Mouse (Mus musculus) heart, postnatal 36 days (tissue): ENCODE measurements around the gene Clip2. TPM values are rescaled to one million over a fixed set of nuclear protein-coding genes. Genes with fewer than 3 reads are reported as not detected.
A peak's percentile ranks its signal among the peaks of the same experiment; 100 is the strongest.

ENCODE experiments used
- DNase-seq, 2 experiments: peaks; one replicate each; pipeline ENCODE4 v3.0.0; 2021 to 2022
- intact Hi-C: fragments of 180-260 bp; cut with DNase I; formaldehyde crosslinking; loops from one replicate; pipeline ENCODE4 v1.15.1; 2025
- microRNA-seq, 2 experiments: library from miRNA; unstranded; fragments of <30 nt; microRNA quantifications; one replicate each; pipeline ENCODE4 v1.2.0; 2021; ENCODE audit warnings: borderline number of aligned reads in 2 of 2
- total RNA-seq, 2 experiments: library from RNA; stranded (reverse); gene quantifications; 2 replicates each; pipeline ENCODE4 v1.2.3; 2021

Clip2 gene
- total RNA-seq, 2 experiments from 2014 or later = 6.4 to 7.5 TPM

- intact Hi-C loops = no loop called here
- no peak for DNase-seq
Measured at GRCm38 (mm10) chr5:134441105-134441504, 111.1 kb downstream of the Clip2 start.

- intact Hi-C loops = no loop called here
- peak; percentile 40 to 60 for DNase-seq
Measured at GRCm38 (mm10) chr5:134440098-134440497, 112.1 kb downstream of the Clip2 start.

GRCm38 (mm10) chr5:134439481-134439880 is 112.8 kb downstream of the Clip2 start:
- DNase-seq = no peak
- intact Hi-C loops = no loop called here

Small RNA genes lying within 50 kb of the gene (microRNA-seq; reads per million reads assigned to microRNA genes)
- gene Gm26340 (0 reads per million in 2 experiments), gene Mir7228 (0 reads per million in 2 experiments)

Other genes starting within 250 kb of the Clip2 start
- gene Gtf2i, start 237.7 kb downstream of the Clip2 start, total RNA-seq = 100 to 1,000 TPM; 201 to 208 TPM
- gene Gtf2ird1, start 95.7 kb downstream of the Clip2 start, total RNA-seq = 10 to 100 TPM; 23.4 to 26.9 TPM
- not detected for gene Syna, start 7.7 kb upstream of the Clip2 start, total RNA-seq
- gene Rfc2, start 28.9 kb upstream of the Clip2 start, total RNA-seq = 10 to 100 TPM; 23.4 to 23.9 TPM
- gene Lat2, start 62.6 kb upstream of the Clip2 start, total RNA-seq = 1 to 10 TPM; 1.6 to 2.2 TPM
- gene Eif4h, start 87.1 kb upstream of the Clip2 start, total RNA-seq = 100 to 1,000 TPM; 143 to 145 TPM
- gene Limk1, start 136.2 kb upstream of the Clip2 start, total RNA-seq = 1 to 10 TPM; 4.5 to 4.9 TPM
- gene Eln, start 194.9 kb upstream of the Clip2 start, total RNA-seq = 100 to 1,000 TPM in 1 of 2 experiments, 10 to 100 TPM in 1; 67.1 to 103 TPM